Comparison of ENCODE assay signal across 8 mouse cellular contexts in the genomic region with DNA sequence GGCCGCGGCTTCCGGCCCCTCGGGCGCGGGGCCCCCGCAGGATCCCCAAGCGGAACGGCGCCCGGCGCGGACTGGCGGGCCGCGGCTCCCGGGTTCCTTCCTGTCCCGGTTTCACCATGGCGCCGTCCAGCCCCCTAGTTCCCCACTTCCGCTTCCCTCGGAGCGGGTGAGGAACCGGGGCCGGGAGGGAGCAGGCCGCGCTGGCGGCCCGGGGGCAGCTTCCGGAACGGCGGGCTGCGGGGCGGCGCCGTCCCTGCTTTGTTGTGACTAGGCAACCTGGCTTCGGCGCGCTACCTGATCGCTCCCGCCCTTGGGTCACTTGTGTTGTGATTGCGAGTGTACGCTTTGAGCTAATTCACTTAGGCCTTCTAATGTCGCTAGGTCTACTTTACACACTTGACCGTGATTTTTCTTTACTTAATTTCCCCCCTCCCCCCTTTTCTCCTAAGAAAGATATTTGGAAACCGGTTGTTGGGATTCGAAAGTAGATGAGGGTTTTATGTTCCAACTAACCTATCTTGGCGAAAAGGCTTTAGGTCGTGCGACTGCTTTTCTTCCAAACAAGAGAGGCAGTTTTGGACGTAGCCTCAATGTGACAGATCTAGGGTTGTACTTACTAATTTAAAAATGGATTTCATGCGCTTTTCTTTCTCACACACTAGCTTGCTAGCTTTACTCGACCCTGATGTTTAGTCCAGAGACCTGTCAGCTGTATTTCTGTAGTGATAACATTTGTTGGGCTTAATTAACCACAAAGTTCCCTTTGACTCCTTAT. TPM values are rescaled to one million over a fixed set of nuclear protein-coding genes. Genes with fewer than 3 reads are reported as not detected.
DNase-seq lines count a peak whose midpoint lies in the region; ATAC-seq and TF ChIP-seq lines count a peak whose summit lies in the region.

No protein-coding gene starts in this region.

- H3K36me3 ChIP-seq in heart, adult 2 months (ENCODE audit: control insufficient read depth, insufficient read depth, low read length), result peaks cover 14% of the 10 kb centered on the region
- no peaks in the 10 kb centered on the region; the same call in 1 of the 2 replicates for H3K36me3 ChIP-seq in liver, embryonic 14.5 days (replicated peaks; ENCODE audit: control insufficient read depth, insufficient read depth, low read depth)
- no peaks in the 10 kb centered on the region for H3K36me3 ChIP-seq in myocyte (ENCODE audit: control insufficient read depth, insufficient read depth)
- no peaks in the 10 kb centered on the region for H3K36me3 ChIP-seq in testis, adult 2 months (ENCODE audit: control insufficient read depth, insufficient read depth, low read length)

- H3K4me1 ChIP-seq in cortical plate, adult 2 months (ENCODE audit: control insufficient read depth, insufficient read depth, low read length), result peaks cover 3% of the 10 kb centered on the region; the same call in 1 of the 2 replicates
- peaks cover 7% of the 10 kb centered on the region for H3K4me1 ChIP-seq in heart, adult 2 months (ENCODE audit: control insufficient read depth, insufficient read depth, low read length)
- peaks cover 12 to 14% of the 10 kb centered on the region in 2 experiments; a peak in 3 of 4 replicates for H3K4me1 ChIP-seq in liver, embryonic 14.5 days (replicated peaks; ENCODE audit: control insufficient read depth in 2 of 2, insufficient read depth in 2 of 2, low read length in 1 of 2)
- peaks cover 10% of the 10 kb centered on the region for H3K4me1 ChIP-seq in testis, adult 2 months (ENCODE audit: control insufficient read depth, insufficient read depth, low read length)

- no peak for TF ChIP-seq CTCF in cortical plate, adult 2 months (IDR thresholded peaks at IDR 0.05; ENCODE audit: extremely low read depth, insufficient read depth, low read length)
- no peak for TF ChIP-seq CTCF in heart, adult 2 months (IDR thresholded peaks at IDR 0.05)
- no peak for TF ChIP-seq CTCF in liver, embryonic 14.5 days (IDR thresholded peaks at IDR 0.05; ENCODE audit: low read depth)
- no peak for TF ChIP-seq CTCF in testis, adult 2 months (IDR thresholded peaks at IDR 0.05; ENCODE audit: control insufficient read depth, insufficient read depth, insufficient replicate concordance, low read depth, low read length)

- H3K9ac ChIP-seq in heart, adult 2 months (ENCODE audit: low read depth, low read length), result peak overlapping the region; percentile 88
- peak overlapping the region; percentile 93 for H3K9ac ChIP-seq in liver, embryonic 14.5 days (replicated peaks)

- H3K9me3 ChIP-seq in liver, embryonic 14.5 days (ENCODE audit: control insufficient read depth, low read length), result no peaks in the 10 kb centered on the region

- intact Hi-C loops in heart, adult 2 months (cut with DNase I), result loop anchor here (2.0 kb wide), 1 partner anchor 100 kb away; the partner anchor contains the start of genes Atg2b and Gskip

- TF ChIP-seq EP300 in heart, adult 2 months (IDR thresholded peaks at IDR 0.05; ENCODE audit: insufficient read depth, low read depth, low read length), result no peak
- no peak for TF ChIP-seq EP300 in liver, embryonic 14.5 days (IDR thresholded peaks at IDR 0.05; ENCODE audit: low read depth)

- TF ChIP-seq POLR2A in cortical plate, adult 2 months (IDR thresholded peaks at IDR 0.05; ENCODE audit: extremely low read depth, insufficient read depth, low read length), result no peak
- TF ChIP-seq POLR2A in heart, adult 2 months (IDR thresholded peaks at IDR 0.05; ENCODE audit: insufficient read depth, low read depth, low read length), result no peak
- TF ChIP-seq POLR2A in myocyte (IDR thresholded peaks at IDR 0.05; ENCODE audit: insufficient read length, low read depth), result no peak
- no peak; the same call in none of the 2 replicates for TF ChIP-seq POLR2A in testis, adult 2 months (IDR thresholded peaks at IDR 0.05; ENCODE audit: control insufficient read depth, low read depth, low read length)

- peak overlapping the region; percentile 95 for H3K27ac ChIP-seq in cortical plate, adult 2 months (ENCODE audit: insufficient read depth, low read length)
- H3K27ac ChIP-seq in heart, adult 2 months, result peak overlapping the region; percentile 90
- H3K27ac ChIP-seq in liver, embryonic 14.5 days, result peak overlapping the region; percentile 68
- H3K27ac ChIP-seq in testis, adult 2 months (ENCODE audit: control insufficient read depth, insufficient read depth, low read depth, low read length), result peak overlapping the region; percentile 95

- peak; percentile 70 for DNase-seq in right cerebral cortex, adult 18-20 months
- DNase-seq in right cerebral cortex, postnatal 25 days, result no peak
- peak; percentile 87 to 88 for DNase-seq in heart, adult 2 months
- DNase-seq in kidney, adult 18-20 months, result peak; percentile 88
- DNase-seq in liver, embryonic 14.5 days (ENCODE audit: low read depth in 3 of 3, low spot score in 3 of 3), result peak; percentile 38 to 54 (median 49)

- no peaks in the 10 kb centered on the region for H3K27me3 ChIP-seq in heart, adult 2 months (ENCODE audit: control insufficient read depth, insufficient read depth, low read length)
- H3K27me3 ChIP-seq in liver, embryonic 14.5 days (ENCODE audit: control insufficient read depth, insufficient read depth, low read length), result no peaks in the 10 kb centered on the region
- no peaks in the 10 kb centered on the region for H3K27me3 ChIP-seq in myocyte (ENCODE audit: control insufficient read depth, insufficient read depth, insufficient read length)
- H3K27me3 ChIP-seq in testis, adult 2 months (ENCODE audit: control insufficient read depth, insufficient read depth, low read length), result no peaks in the 10 kb centered on the region

- WGBS in heart, adult 2 months, result under 1% methylated on average over 53 of the region's 53 CpGs
- under 1% methylated on average over 51 of the region's 53 CpGs for WGBS in liver, embryonic 14.5 days (ENCODE audit: insufficient replicate concordance)

- peak overlapping the region; percentile 90 for H3K4me3 ChIP-seq in cortical plate, adult 2 months (ENCODE audit: insufficient read depth, low read length)
- peak overlapping the region; percentile 93 for H3K4me3 ChIP-seq in heart, adult 2 months
- H3K4me3 ChIP-seq in liver, embryonic 14.5 days (ENCODE audit: insufficient read depth in 1 of 2, low read depth in 2 of 2, low read length in 2 of 2), result peak overlapping the region; percentile 78 to 92
- H3K4me3 ChIP-seq in myocyte, result peak overlapping the region; percentile 83
- H3K4me3 ChIP-seq in testis, adult 2 months (ENCODE audit: control insufficient read depth, low read depth, low read length), result peak overlapping the region; percentile 93

- peak overlapping the region; percentile 73 for H3ac ChIP-seq in myocyte (ENCODE audit: control insufficient read depth, insufficient read length)

- peak overlapping the region; percentile 94 for H3K4me2 ChIP-seq in liver, embryonic 14.5 days (ENCODE audit: low read depth)
- H3K4me2 ChIP-seq in myocyte (ENCODE audit: low read depth), result peak overlapping the region; percentile 99

- peaks cover 8% of the 10 kb centered on the region for H3K79me2 ChIP-seq in heart, adult 2 months (replicated peaks; ENCODE audit: control insufficient read depth, insufficient read depth, low read length)
- peaks cover 53% of the 10 kb centered on the region for H3K79me2 ChIP-seq in myocyte (ENCODE audit: control insufficient read depth, insufficient read depth)

- peak; percentile 74 for ATAC-seq in liver, embryonic 14.5 days (ENCODE audit: insufficient read depth)

TF ChIP-seq in myocyte, 11 proteins besides CTCF, POLR2A, EP300 and RAD21:
- TF ChIP-seq POLR2AphosphoS2 (IDR thresholded peaks at IDR 0.05; ENCODE audit: insufficient read length, low read depth) (no peak), USF1 (IDR thresholded peaks at IDR 0.05; ENCODE audit: low read depth) (no peak), REST (IDR thresholded peaks at IDR 0.05; ENCODE audit: insufficient read depth, insufficient read length) (no peak), MYOG (IDR thresholded peaks at IDR 0.05; ENCODE audit: control insufficient read depth in 1 of 3, insufficient read depth in 1 of 3, insufficient read length in 2 of 3, low read depth in 2 of 3) (no peak), CEBPB (IDR thresholded peaks at IDR 0.05; ENCODE audit: insufficient read depth, poor library complexity, severe bottlenecking) (no peak), MYOD1 (IDR thresholded peaks at IDR 0.05; ENCODE audit: control insufficient read depth in 1 of 3, insufficient read length in 2 of 3, low read depth in 2 of 3) (no peak), MAX (IDR thresholded peaks at IDR 0.05; ENCODE audit: low read depth) (no peak), TCF12 (IDR thresholded peaks at IDR 0.05; ENCODE audit: insufficient read depth, poor library complexity, severe bottlenecking) (no peak), TCF3 (IDR thresholded peaks at IDR 0.05; ENCODE audit: insufficient read length, low read depth) (no peak), E2F4 (IDR thresholded peaks at IDR 0.05; ENCODE audit: insufficient read depth) (no peak), SRF (IDR thresholded peaks at IDR 0.05; ENCODE audit: control insufficient read depth, insufficient read length, low read depth) (no peak)
TF ChIP-seq in myocyte: peak in this region for 0.

RNA-seq across cellular contexts. Expression of gene Papola, which starts 0.7 kb away (rescaled TPM):
- polyA plus RNA-seq in cortical plate, adult 2 months (2012; rRNA removed), result 95.7 and 105 TPM in 2 replicates
- total RNA-seq in heart, adult 2 months (2021), result 100 to 1,000 TPM; 124 to 127 TPM
- polyA plus RNA-seq in heart, adult 2 months (2012; rRNA removed), result 35.3 and 81.5 TPM in 2 replicates
- polyA plus RNA-seq in liver, embryonic 14.5 days (2012; rRNA removed), result 52.3 and 57.4 TPM in 2 replicates
- polyA plus RNA-seq in liver, embryonic 14.5 days (2014; fragmentation: Nextera tagmentation; extraction: Ambion mirVana), result 79.2 and 88.7 TPM in 2 replicates
- polyA plus RNA-seq in myocyte (2012; fragmentation: generic; extraction: Trizol), result 78.6 TPM
- 70.6 and 104 TPM in 2 replicates for polyA plus RNA-seq in testis, adult 2 months (2012; rRNA removed)
